Mouse (Mus musculus) forebrain, embryonic 11.5 days (tissue): ENCODE measurements around the gene Shank2. TPM values are rescaled to one million over a fixed set of nuclear protein-coding genes. Genes with fewer than 3 reads are reported as not detected.

Experiments
- ATAC-seq: fragments of 200-750 bp; cut with Nextera tagmentation; replicated peaks from 2 replicates; pipeline ENCODE4 v1.8.0; 2017; ENCODE audit warnings: moderate TSS enrichment; ENCODE audit not compliant: low FRiP score
- DNase-seq: peaks from one replicate; pipeline ENCODE4 v3.0.0-alpha.2; 2017; ENCODE audit warnings: low spot score
- H3K27ac ChIP-seq: fragments of 300-500 bp; sonication (generic); 2 replicates; pipeline ENCODE4 v1.5.1; 2014; ENCODE audit warnings: low read depth, low read length
- H3K27me3 ChIP-seq: fragments of 300-500 bp; sonication (generic); 2 replicates; pipeline ENCODE4 v1.6.1; 2014; ENCODE audit warnings: mild to moderate bottlenecking, low read length, mixed read lengths; ENCODE audit not compliant: control insufficient read depth, insufficient read depth
- H3K36me3 ChIP-seq: fragments of 300-500 bp; sonication (generic); 2 replicates; pipeline ENCODE4 v1.6.1; 2014; ENCODE audit warnings: mild to moderate bottlenecking, low read length, moderate library complexity, mixed read lengths; ENCODE audit not compliant: control insufficient read depth, insufficient read depth
- H3K4me1 ChIP-seq: fragments of 300-500 bp; sonication (generic); replicated peaks from 2 replicates; pipeline ENCODE4 v1.6.1; 2014; ENCODE audit warnings: low read length, mixed read lengths; ENCODE audit not compliant: control insufficient read depth, insufficient read depth
- H3K4me2 ChIP-seq: fragments of 300-500 bp; sonication (generic); 2 replicates; pipeline ENCODE4 v1.6.1; 2014; ENCODE audit warnings: low read depth, mild to moderate bottlenecking, low read length, moderate library complexity, mixed read lengths; ENCODE audit not compliant: severe bottlenecking
- H3K4me3 ChIP-seq: fragments of 300-500 bp; sonication (generic); 2 replicates; pipeline ENCODE4 v1.5.1; 2014; ENCODE audit warnings: low read depth, low read length
- H3K9ac ChIP-seq: fragments of 300-500 bp; sonication (generic); 2 replicates; pipeline ENCODE4 v1.6.1; 2014; ENCODE audit warnings: low read length
- H3K9me3 ChIP-seq: fragments of 300-500 bp; sonication (generic); 2 replicates; pipeline ENCODE4 v1.6.1; 2016; ENCODE audit warnings: low read length, mixed read lengths; ENCODE audit not compliant: control insufficient read depth
- WGBS: fragments of 180-500 bp; shearing (Covaris S2); extraction: QIAGEN DNeasy Blood & Tissue Kit; methylation state at CpG from one replicate; pipeline ENCODE4 v1.1.7; 2014; 5-methylcytosine and 5-hydroxymethylcytosine counted together
- polyA plus RNA-seq: library from polyadenylated mRNA; unstranded; fragments of >200 nt; fragmentation: Nextera tagmentation; extraction: Ambion mirVana; gene quantifications from 2 replicates; pipeline ENCODE4 v1.2.1, GENCODE M21; 2014

Gene Shank2
- polyA plus RNA-seq, 1 experiment from 2014 or later: 2.2 TPM

DNA sequence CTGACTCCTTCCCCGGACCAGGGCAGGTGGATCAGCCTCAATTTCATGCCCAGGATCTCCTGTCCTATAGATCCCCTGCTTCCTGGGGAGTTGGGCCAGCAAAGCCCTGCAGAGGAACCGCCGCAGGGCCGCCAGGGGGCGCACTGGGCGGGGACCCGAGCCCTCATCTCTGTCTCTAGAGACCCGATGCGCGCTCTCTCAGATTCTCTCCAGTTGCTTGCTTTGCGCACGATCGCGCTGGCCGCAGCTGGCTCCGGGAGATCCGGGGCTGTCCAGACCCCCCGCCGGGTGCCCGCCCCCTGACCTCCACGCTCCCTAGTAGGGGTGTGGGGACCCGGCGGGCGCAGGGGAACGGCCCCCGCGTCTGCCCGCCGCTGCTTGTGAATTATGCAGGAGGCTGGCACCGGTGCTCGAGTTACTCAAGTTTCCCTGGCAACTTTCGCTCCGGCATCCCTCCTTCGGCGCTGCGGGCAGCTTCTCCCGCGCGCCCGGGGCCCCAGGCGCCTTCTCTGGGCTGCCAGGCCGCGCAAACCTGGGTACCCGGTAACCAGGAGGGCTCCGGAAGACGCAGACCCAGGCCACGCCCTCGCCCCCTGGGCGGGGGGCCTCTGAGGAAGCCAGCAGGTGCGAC, 22.9 kb upstream of the Shank2 start:
- under 1% methylated on average over 49 of the region's 50 CpGs for WGBS
- Histone ChIP-seq H3K9ac (peak overlapping the region; percentile 56), H3K27me3 (peaks cover 44% of the 10 kb centered on the region), H3K4me1 (peaks cover 6% of the 10 kb centered on the region), H3K27ac (no peak overlapping the region), H3K36me3 (no peaks in the 10 kb centered on the region), H3K4me3 (peak overlapping the region; percentile 39), H3K4me2 (peak overlapping the region; percentile 95), H3K9me3 (no peaks in the 10 kb centered on the region)
- peak; percentile 91 for DNase-seq
- ATAC-seq: peak; percentile 46; the same call in 1 of the 2 replicates

DNA sequence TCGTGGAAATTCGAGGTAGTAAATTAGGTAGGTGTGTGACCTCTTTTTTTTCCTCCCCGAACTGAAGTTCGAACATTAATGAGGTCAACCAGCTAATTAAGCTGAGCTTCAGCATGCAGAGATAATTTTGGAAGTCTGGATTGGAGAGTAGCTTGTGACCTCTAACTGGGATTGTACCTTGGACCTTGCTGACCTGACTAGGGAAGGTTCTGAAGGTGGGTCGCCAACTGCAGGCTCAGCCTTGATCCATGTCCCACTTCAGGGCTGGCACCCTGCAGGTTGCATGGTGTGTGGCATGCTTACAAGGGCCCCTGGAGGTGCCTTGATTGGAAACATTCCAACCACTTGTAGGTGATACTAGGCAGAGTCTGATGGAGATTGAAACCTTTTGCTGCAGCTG, 21.7 kb upstream of the Shank2 start:
- H3K27ac ChIP-seq: no peak overlapping the region
- peaks cover 6% of the 10 kb centered on the region for H3K4me1 ChIP-seq
- no peak overlapping the region for H3K9ac ChIP-seq
- H3K9me3 ChIP-seq: no peaks in the 10 kb centered on the region
- ATAC-seq: no peak
- H3K36me3 ChIP-seq: no peaks in the 10 kb centered on the region
- H3K4me3 ChIP-seq: no peak overlapping the region
- H3K4me2 ChIP-seq: no peak overlapping the region
- DNase-seq: no peak
- WGBS: 54% methylated on average over 5 of the region's 5 CpGs
- peaks cover 44% of the 10 kb centered on the region for H3K27me3 ChIP-seq

- ATAC-seq: no peak
- no peak overlapping the region for H3K4me2 ChIP-seq
- no peak for DNase-seq
- H3K4me1 ChIP-seq: no peaks in the 10 kb centered on the region
- no peak overlapping the region for H3K4me3 ChIP-seq
- H3K27me3 ChIP-seq: no peaks in the 10 kb centered on the region
- no peak overlapping the region for H3K27ac ChIP-seq
- H3K36me3 ChIP-seq: no peaks in the 10 kb centered on the region
- no peak overlapping the region for H3K9ac ChIP-seq
- H3K9me3 ChIP-seq: no peaks in the 10 kb centered on the region
- 100% methylated on average over 2 of the region's 2 CpGs for WGBS
Measured at GRCm38 (mm10) chr7:143986281-143986680, 15.4 kb upstream of the Shank2 start.

DNA sequence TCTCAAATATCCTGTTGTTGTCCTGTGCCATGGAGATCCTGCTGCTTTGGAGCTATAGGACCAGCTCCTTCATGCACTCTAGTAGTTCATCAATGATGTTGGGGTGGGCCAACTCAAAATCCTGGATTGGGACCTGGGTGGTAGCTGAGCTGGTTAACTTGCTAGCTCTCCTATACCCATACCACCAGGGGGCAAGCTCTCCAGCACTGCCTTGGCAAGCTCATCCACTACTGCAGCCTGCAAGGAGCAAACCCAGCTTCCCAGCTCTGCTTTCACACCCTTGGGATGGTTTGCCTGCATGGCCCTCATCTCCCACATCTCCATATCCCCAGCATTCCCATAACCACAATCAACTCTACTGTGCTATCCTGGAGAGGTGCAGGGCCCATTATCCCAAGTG, 10.6 kb upstream of the Shank2 start:
- Histone ChIP-seq H3K27me3 (no peaks in the 10 kb centered on the region), H3K4me2 (no peak overlapping the region), H3K27ac (no peak overlapping the region), H3K4me3 (no peak overlapping the region), H3K4me1 (no peaks in the 10 kb centered on the region), H3K36me3 (no peaks in the 10 kb centered on the region), H3K9ac (no peak overlapping the region), H3K9me3 (no peaks in the 10 kb centered on the region)
- no peak for DNase-seq
- ATAC-seq: no peak

GRCm38 (mm10) chr7:143999073-143999472, 2.7 kb upstream of the Shank2 start:
- no peak for DNase-seq
- Histone ChIP-seq H3K9me3 (no peaks in the 10 kb centered on the region), H3K4me2 (no peak overlapping the region), H3K27ac (no peak overlapping the region), H3K9ac (no peak overlapping the region), H3K36me3 (no peaks in the 10 kb centered on the region), H3K4me3 (no peak overlapping the region), H3K27me3 (no peaks in the 10 kb centered on the region), H3K4me1 (no peaks in the 10 kb centered on the region)
- ATAC-seq: no peak
- 88% methylated on average over 3 of the region's 3 CpGs for WGBS

GRCm38 (mm10) chr7:144003471-144003870, 1.7 kb downstream of the Shank2 start:
- Histone ChIP-seq H3K4me1 (no peaks in the 10 kb centered on the region), H3K4me3 (no peak overlapping the region), H3K27ac (no peak overlapping the region), H3K9ac (no peak overlapping the region), H3K4me2 (no peak overlapping the region), H3K36me3 (no peaks in the 10 kb centered on the region), H3K9me3 (no peaks in the 10 kb centered on the region), H3K27me3 (no peaks in the 10 kb centered on the region)
- ATAC-seq (no peak), DNase-seq (no peak)
- 82% methylated on average over 3 of the region's 3 CpGs for WGBS

- no peaks in the 10 kb centered on the region for H3K36me3 ChIP-seq
- no peaks in the 10 kb centered on the region for H3K4me1 ChIP-seq
- no peak overlapping the region for H3K9ac ChIP-seq
- no peak overlapping the region for H3K4me3 ChIP-seq
- no peaks in the 10 kb centered on the region for H3K27me3 ChIP-seq
- no peak overlapping the region for H3K27ac ChIP-seq
- DNase-seq (no peak), ATAC-seq (no peak)
- H3K9me3 ChIP-seq: no peaks in the 10 kb centered on the region
- 81% methylated on average over 4 of the region's 4 CpGs for WGBS
- no peak overlapping the region for H3K4me2 ChIP-seq
Measured at GRCm38 (mm10) chr7:144008079-144008478, 6.4 kb downstream of the Shank2 start.

- Histone ChIP-seq H3K27ac (no peak overlapping the region), H3K36me3 (no peaks in the 10 kb centered on the region), H3K9ac (no peak overlapping the region), H3K27me3 (no peaks in the 10 kb centered on the region), H3K4me1 (no peaks in the 10 kb centered on the region), H3K4me2 (no peak overlapping the region), H3K9me3 (no peaks in the 10 kb centered on the region), H3K4me3 (no peak overlapping the region)
- DNase-seq (no peak), ATAC-seq (no peak)
- 80% methylated on average over 4 of the region's 4 CpGs for WGBS
Measured at GRCm38 (mm10) chr7:144008985-144009384, 7.3 kb downstream of the Shank2 start.

GRCm38 (mm10) chr7:144014485-144014884, 12.8 kb downstream of the Shank2 start:
- Histone ChIP-seq H3K36me3 (no peaks in the 10 kb centered on the region), H3K4me1 (no peaks in the 10 kb centered on the region), H3K9me3 (no peaks in the 10 kb centered on the region), H3K27ac (no peak overlapping the region), H3K4me3 (no peak overlapping the region), H3K9ac (no peak overlapping the region), H3K27me3 (no peaks in the 10 kb centered on the region), H3K4me2 (no peak overlapping the region)
- ATAC-seq: no peak
- DNase-seq: no peak
- 83% methylated on average over 2 of the region's 2 CpGs for WGBS
